Mouse (Mus musculus): ENCODE measurements around the gene Wdr53.
"Not testable (repeated sequence)": the region's sequence is repeated elsewhere in the genome, so short reads cannot be mapped to it uniquely, and the experiment has no call there.

Wdr53 gene

DNA sequence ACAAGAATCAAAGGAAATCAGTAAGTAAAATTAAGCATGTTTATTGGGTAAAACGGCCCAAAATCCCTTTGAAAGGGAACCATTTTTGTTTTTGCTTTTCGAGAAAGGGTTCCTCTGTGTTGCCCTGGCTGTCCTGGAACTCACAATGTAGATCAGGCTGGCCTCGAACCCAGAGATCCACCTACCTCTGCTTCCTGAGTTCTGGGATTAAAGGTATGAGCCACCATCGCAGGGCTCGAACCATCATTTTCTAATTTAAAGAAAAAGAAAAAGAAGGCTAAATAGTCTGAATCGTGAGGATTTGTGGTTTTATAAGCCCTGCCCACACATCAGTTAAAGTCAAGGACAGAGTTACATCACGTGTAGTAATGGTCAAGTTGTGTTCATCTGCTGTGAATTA lies 31.4 kb downstream of the Wdr53 start:
- no peak for DNase-seq (ENCODE audit: low spot score in 2 of 2)

DNA sequence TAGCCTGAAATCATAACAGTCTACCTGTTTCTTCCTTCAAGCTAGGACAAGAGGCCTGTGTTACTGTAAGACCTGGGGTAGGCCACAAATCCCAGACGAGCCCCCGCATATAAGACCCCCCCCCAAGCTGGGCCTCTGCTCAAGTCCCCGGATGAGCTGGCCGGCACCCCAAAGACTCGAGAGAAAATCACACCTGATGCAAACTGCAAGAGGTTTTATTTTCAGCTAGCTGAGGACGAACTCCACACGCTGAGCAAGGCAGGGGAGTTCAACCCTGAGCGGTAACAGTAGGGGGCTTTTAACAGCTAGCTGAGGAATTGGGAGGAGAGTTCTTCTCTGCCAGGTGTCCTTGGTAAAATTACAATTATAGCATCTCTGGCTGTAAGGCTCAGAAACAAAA lies 33.2 kb downstream of the Wdr53 start:
- no peak for DNase-seq (ENCODE audit: low spot score in 2 of 2)

DNA sequence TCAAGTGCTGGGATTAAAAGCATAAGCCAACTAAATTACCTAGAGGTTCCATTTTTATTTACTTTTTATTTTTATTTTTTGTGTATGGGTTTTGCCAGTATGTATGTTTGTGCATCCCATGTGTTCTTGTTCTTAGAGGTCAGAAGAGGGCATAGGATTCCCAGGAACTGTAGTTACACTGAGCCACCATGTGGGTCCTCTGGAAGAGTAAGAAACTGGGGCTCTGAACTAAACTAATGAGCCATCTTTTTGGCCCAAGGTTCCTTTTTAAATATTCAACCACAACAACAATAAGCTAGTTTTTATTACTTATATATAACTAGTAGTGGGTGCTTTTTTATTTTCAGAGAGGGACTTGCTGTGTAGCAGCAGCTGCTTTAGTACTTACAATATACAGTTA lies 35.6 kb downstream of the Wdr53 start:
- DNase-seq (ENCODE audit: low spot score in 2 of 2) = no peak

DNA sequence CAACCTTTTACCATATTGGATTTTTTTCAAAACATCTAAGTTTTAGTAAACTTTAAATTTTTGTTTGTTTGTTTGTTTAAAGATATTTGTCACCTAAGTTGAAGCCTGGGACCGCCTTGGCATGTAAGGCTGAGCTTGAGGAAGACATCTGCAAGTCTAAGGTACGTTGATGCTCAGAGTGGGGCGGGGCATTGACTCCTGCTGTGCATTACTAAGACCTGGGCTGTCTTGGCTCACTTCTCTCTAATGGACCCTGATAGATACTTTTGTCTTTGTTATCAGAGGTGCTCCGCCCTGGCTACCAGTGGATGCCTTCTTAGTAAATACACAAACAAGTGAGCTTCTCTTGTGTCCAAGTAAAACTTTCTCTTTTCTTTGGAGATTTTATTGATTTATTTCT lies 44.8 kb downstream of the Wdr53 start:
- no peak for DNase-seq (ENCODE audit: low spot score in 2 of 2)

DNA sequence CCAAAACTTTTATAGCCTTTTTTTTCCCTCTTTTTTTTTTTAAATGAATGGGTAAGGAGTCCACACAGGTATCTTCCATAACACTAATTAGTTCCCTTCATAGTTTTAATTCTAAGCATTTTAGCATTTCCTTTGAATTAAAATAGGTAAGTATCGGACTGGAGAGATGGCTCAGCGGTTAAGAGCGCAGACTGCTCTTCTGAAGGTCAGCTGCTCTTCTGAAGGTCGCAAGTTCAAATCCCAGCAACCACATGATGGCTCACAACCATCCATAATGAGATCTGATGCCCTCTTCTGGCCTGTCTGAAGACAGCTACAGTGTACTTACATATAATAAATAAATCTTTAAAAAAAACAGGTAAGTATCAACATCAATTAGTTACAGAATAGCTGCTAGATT lies 52.6 kb downstream of the Wdr53 start:
- DNase-seq (ENCODE audit: low spot score in 2 of 2) = not testable (repeated sequence)

DNA sequence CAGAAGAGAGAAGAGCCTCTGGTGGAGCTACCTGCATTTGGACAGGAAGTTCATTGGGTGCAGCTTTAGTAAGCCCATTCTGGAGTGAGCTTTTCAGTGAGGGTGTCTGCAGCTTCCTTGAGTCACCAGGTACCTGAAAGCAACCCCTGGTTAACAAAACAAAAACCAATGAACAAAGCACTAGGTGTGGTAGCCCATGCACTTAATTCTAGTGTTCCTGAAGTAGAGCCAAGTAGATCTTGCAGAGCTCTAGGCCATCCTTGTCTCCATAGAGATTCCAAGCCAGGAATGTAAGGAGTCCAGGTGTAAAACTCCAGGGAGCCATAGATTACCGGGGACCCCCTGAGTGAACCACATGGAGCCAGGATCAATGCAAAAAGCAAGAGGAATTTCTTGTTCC lies 56.0 kb downstream of the Wdr53 start:
- DNase-seq (ENCODE audit: low spot score in 2 of 2) = no peak

DNA sequence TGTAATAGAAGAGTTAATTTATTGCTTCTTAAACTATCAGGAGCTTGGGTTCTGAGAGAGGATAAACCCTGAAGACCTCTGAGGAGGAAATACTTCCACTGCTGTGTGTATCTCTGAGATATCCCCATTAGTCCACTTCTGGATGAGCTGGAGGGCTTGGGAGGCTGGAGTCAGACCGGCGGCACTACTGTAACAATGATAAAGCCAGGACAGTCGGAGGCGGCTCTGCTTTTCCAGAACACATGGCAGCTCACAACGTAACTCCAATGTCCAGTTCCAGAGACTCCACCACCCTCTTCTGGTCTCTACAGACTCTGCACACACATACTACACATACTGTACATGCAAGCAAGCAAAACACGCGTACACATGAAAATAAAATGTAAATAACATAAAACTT lies 56.9 kb downstream of the Wdr53 start:
- DNase-seq (ENCODE audit: low spot score in 2 of 2) = no peak

All from urinary bladder, adult 18-20 months (tissue).